Mouse (Mus musculus): ENCODE data around the gene Cdc42ep5.

GRCm38 (mm10) chr7:4131964-4132363, 32.7 kb downstream of the Cdc42ep5 start:
- TF ChIP-seq CTCF (IDR thresholded peaks at IDR 0.05; ENCODE audit: low read depth, low read length) (no peak), GATA1 (IDR thresholded peaks at IDR 0.05; ENCODE audit: borderline replicate concordance, low read length) (no peak)

Data from G1E (cell line).